Mouse (Mus musculus): Measurements from ENCODE around the gene Hoxc10. TPM values are rescaled to one million over a fixed set of nuclear protein-coding genes. Genes with fewer than 3 reads are reported as not detected.

The Hoxc10 gene
- polyA plus RNA-seq, 1 experiment from 2014 or later = not detected

DNA sequence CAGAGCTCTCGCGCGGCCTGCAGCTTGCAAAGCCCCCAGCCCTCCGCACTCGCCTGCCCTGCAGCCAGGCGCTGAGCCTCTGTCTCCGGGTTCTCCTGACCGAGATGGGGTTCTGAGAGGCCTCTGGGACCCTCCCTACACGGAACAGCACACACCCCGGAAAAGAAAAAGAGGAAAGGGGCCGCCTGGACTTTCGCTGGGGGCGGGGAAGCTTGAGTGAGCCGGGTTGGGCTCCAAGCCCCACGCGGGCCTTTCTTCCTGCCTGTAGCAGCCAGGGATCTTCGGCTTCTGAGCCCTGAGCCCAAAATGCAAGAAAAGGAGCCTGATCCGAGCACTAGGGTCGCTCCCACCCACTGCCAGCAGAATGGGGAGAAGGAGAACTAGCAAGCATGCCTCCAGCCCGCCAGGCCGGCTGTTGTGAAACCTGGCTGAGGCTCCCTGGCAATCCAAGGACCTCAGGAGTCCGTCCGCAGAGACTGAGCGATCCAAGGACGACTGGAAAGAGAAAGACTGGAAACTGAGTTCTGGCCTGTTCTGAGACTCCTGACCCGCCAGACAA is 45.4 kb downstream of the Hoxc10 start:
- Histone ChIP-seq H3K4me3 (no peak overlapping the region), H3K36me3 (no peaks in the 10 kb centered on the region), H3K4me2 (peak overlapping the region; percentile 17), H3K27me3 (replicated peaks) (peaks cover 99% of the 10 kb centered on the region), H3K27ac (no peak overlapping the region), H3K9ac (no peak overlapping the region), H3K4me1 (0 out of 2 replicates have a peak, but pooled peaks cover 4% of the 10 kb centered on the region), H3K9me3 (replicated peaks) (no peaks in the 10 kb centered on the region)
- no peak for ATAC-seq
- 4% methylated on average over 26 of the region's 26 CpGs for WGBS (ENCODE audit: insufficient replicate concordance)

DNA sequence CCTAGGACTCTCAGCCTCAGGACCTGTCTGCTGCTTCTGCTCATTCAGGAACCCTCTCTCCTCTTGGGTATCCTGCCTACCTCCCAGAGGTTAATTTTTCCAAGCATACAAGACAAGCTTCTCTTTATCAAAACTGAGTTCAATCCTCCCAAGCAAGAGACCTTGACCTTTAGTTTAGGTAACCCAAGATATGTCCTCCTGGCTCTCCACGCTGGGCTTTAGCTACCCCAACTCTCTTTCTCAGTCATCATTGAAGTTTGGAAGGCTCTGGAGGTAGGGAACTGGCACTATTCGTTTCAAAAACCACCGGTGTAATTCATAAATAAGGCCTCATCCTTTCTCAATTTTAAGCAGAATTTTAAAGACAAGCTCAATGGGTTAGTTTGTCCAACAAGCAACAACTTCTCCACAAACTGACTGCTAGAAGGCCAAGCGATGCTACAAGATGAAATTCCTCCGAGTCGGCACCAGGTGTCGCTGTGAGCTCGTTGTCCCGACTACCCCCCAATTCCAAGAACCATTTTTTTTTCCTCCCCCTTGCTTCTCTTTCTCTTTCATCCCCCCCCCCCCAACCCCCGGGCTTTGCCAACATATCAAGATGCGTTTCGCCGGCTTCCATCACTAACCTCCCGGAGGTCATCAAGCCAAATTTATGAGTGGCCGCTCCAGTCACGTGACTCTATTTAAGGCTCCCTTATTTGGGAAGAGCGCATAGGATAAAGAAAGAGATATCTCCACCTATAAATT is 46.8 kb downstream of the Hoxc10 start:
- H3K27ac ChIP-seq = no peak overlapping the region
- no peaks in the 10 kb centered on the region for H3K36me3 ChIP-seq
- peak overlapping the region; percentile 17 for H3K4me2 ChIP-seq
- ATAC-seq = no peak
- H3K4me3 ChIP-seq = peak overlapping the region; percentile 27; the same call in 1 of the 2 replicates
- no peak overlapping the region for H3K9ac ChIP-seq
- H3K9me3 ChIP-seq (replicated peaks) = no peaks in the 10 kb centered on the region
- 0 out of 2 replicates have a peak, but pooled peaks cover 4% of the 10 kb centered on the region for H3K4me1 ChIP-seq
- peaks cover 99% of the 10 kb centered on the region for H3K27me3 ChIP-seq (replicated peaks)
- 4% methylated on average over 17 of the region's 17 CpGs for WGBS (ENCODE audit: insufficient replicate concordance)

DNA sequence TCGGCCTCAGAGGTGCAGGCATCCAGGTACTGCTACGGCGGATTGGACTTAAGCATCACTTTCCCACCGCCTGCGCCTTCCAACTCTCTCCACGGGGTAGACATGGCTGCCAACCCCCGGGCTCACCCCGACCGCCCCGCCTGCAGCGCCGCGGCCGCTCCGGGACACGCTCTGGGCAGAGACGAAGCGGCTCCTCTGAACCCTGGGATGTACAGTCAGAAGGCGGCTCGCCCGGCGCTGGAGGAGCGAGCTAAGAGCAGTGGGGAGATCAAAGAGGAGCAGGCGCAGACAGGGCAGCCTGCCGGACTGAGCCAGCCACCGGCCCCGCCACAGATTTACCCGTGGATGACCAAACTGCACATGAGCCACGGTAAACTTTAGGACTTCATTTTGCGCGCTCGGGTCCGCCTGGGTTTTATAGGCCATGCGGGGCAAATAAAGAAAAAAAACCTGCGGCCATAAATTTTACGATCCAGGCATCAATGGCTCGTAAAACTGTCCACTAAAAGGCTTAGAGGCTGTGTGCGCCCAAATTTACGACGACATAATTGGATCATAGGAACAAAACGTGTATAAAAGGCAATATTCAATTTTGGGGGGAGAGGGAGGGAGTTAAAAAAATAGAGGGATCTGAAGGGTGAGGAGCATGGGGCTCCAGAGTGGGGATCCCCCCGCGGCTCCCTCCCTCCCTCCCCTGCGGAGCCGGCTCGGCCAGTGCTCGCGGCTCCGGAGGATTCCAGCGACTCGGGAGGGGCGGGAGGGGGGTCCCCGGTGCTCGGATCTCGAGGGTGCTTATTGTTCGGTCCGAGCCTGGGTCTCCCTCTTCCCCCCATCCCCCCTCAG is 47.8 kb downstream of the Hoxc10 start:
- WGBS (ENCODE audit: insufficient replicate concordance) = 2% methylated on average over 49 of the region's 57 CpGs
- H3K4me2 ChIP-seq = peak overlapping the region; percentile 17
- H3K9me3 ChIP-seq (replicated peaks) = no peaks in the 10 kb centered on the region
- peak overlapping the region; percentile 27 for H3K4me3 ChIP-seq
- ATAC-seq = no peak
- H3K4me1 ChIP-seq = 0 out of 2 replicates have a peak, but pooled peaks cover 4% of the 10 kb centered on the region
- peaks cover 99% of the 10 kb centered on the region for H3K27me3 ChIP-seq (replicated peaks)
- no peak overlapping the region for H3K27ac ChIP-seq
- no peak overlapping the region; the same call in 1 of the 2 replicates for H3K9ac ChIP-seq
- H3K36me3 ChIP-seq = no peaks in the 10 kb centered on the region

DNA sequence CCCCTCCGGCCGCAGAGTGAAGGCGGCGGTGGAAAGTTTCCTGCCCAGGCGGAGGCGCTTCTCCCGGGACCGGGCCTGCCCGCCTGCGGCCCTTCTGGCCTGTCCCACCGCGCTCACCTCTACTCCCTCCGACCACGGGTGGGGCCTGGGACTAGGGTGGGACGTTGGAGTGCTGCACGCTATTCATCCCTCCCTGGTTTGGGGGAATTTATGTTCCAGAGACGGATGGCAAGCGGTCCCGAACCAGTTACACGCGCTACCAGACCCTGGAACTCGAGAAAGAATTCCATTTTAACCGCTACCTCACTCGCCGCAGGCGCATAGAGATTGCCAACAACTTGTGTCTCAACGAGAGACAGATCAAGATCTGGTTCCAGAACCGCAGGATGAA is 48.4 kb downstream of the Hoxc10 start:
- Histone ChIP-seq H3K27me3 (replicated peaks) (peaks cover 99% of the 10 kb centered on the region), H3K4me3 (peak overlapping the region; percentile 18; the same call in 1 of the 2 replicates), H3K9me3 (replicated peaks) (no peaks in the 10 kb centered on the region), H3K27ac (no peak overlapping the region), H3K9ac (no peak overlapping the region; the same call in 1 of the 2 replicates), H3K4me1 (0 out of 2 replicates have a peak, but pooled peaks cover 4% of the 10 kb centered on the region), H3K4me2 (peak overlapping the region; percentile 17; the same call in 1 of the 2 replicates), H3K36me3 (no peaks in the 10 kb centered on the region)
- no peak for ATAC-seq
- 1% methylated on average over 23 of the region's 28 CpGs for WGBS (ENCODE audit: insufficient replicate concordance)

DNA sequence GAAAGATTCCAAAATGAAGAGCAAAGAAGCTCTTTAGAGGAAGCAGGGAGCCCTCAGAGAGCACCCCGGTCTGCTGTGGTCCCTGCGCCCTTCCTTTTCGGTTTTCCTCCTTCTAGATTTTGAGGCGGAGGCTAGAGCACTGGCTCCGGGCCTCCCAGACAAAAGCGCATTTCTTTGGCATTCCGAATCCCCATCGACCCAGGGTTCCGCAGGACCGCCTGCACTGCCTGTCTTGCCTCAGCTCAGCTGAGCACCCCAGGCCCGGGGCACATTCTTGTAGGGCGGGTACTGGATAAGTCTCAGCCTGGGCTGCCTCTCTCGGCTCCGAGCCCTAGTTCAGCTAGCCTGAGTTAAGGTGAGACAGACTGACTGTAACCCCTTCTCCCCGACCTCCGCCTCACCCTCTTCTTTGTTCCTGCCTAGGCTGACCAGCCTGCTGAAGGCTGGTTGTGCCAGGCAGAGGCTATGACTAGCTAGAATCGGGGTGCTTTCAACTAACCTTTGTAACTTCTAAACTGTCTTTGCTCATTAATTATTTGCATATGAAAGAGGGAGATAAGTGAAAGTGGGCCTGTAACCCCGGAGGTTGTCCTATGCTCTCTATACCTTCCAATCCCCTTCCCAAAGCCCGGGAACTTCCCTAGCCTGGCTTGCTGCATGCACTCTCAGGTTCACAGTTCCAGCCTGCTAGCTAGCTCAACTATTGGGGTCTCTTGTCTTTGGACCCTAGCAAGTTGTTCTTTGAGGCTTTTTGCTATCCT is 49.0 kb downstream of the Hoxc10 start:
- Histone ChIP-seq H3K27me3 (replicated peaks) (peaks cover 99% of the 10 kb centered on the region), H3K36me3 (no peaks in the 10 kb centered on the region), H3K27ac (no peak overlapping the region), H3K9me3 (replicated peaks) (no peaks in the 10 kb centered on the region), H3K4me3 (0 out of 2 replicates have a peak overlapping the region, but pooled peaks have one; percentile 18), H3K9ac (no peak overlapping the region), H3K4me1 (0 out of 2 replicates have a peak, but pooled peaks cover 4% of the 10 kb centered on the region), H3K4me2 (peak overlapping the region; percentile 17; the same call in 1 of the 2 replicates)
- whole genome bisulfite sequencing (ENCODE audit: insufficient replicate concordance) = 4% methylated on average over 19 of the region's 19 CpGs
- ATAC-seq = no peak

DNA sequence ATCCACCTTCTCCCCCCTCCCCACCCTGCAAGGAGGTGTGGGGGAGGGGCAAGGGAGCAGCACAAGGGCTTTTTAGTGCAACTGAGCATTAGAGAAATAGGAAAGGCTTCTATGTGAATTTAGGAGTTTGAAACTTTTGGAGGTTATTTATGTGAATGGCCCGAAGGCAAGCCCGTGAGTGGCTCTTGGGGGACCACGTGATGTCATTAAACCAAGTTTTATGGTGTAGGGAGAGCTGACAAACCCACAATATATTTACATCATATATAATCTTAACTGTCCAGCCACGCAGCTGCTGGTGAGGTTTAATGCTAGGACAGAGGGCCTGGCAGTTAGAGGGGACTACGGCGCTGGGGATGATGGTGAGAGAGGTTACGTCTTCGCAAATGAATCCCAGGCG is 52.0 kb downstream of the Hoxc10 start, which contains the start of gene Hoxc4:
Gene Hoxc4 (plus strand): TSS at position 299 of the 400 bp plus-strand sequence.
- no peaks in the 10 kb centered on the region for H3K9me3 ChIP-seq (replicated peaks)
- no peak within 1 kb of the TSS for H3K9ac ChIP-seq
- WGBS (ENCODE audit: insufficient replicate concordance) = 23% methylated on average over 9 of the region's 9 CpGs
- no peaks in the 10 kb centered on the region for H3K4me1 ChIP-seq
- no peak within 1 kb of the TSS for H3K4me2 ChIP-seq
- H3K36me3 ChIP-seq = no peaks in the 10 kb centered on the region
- no peak within 1 kb of the TSS for H3K27ac ChIP-seq
- peaks cover 99% of the 10 kb centered on the region for H3K27me3 ChIP-seq (replicated peaks)
- no peak for ATAC-seq
- H3K4me3 ChIP-seq = no peak within 1 kb of the TSS

DNA sequence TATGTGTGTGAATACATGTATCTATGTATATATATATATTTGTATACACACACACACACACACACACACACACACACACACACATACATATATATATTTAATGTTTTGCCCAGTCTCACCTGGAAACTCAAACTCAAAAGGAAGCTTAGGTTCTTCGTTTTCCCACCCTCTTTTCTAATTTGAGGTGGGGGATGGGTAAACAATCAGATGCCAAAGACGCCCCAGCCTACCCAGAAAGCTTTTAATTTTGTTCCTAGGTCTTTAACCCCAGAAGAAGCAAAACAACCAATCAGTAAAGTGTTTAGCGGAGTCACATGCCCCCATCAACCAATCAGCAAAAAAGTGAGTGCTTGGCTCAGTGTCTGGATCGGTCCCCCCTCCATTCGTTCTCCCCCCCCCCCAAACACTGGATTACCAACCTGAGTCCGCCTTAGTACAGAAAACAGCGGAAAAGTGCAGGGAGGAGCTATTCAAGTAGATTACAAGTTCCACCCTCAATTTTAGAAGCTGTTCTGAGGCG is 54.4 kb downstream of the Hoxc10 start:
- Histone ChIP-seq H3K36me3 (no peaks in the 10 kb centered on the region), H3K27ac (no peak overlapping the region), H3K9me3 (replicated peaks) (no peaks in the 10 kb centered on the region), H3K4me1 (no peaks in the 10 kb centered on the region), H3K4me2 (no peak overlapping the region), H3K27me3 (replicated peaks) (peaks cover 98% of the 10 kb centered on the region), H3K4me3 (no peak overlapping the region), H3K9ac (no peak overlapping the region)
- 4% methylated on average over 8 of the region's 8 CpGs for WGBS (ENCODE audit: insufficient replicate concordance)
- no peak for ATAC-seq

MicroRNAs within 50 kb of the gene (microRNA counts, 519-probe panel; counts per million panel counts)
- microRNA mmu-miR-615-3p = 582 counts per million, percentile 70 among the panel's probes with 10 or more counts
- 582 counts per million, percentile 70 among the panel's probes with 10 or more counts for microRNA mmu-miR-615-5p

Small RNA genes lying within 50 kb of the gene (microRNA-seq; reads per million reads assigned to microRNA genes)
- gene Mir196a-2 (36.9 reads per million, percentile 39 among the genes with 10 or more reads in this experiment), gene Mir615 (497 reads per million, percentile 67 among the genes with 10 or more reads in this experiment)

Other genes with a start within 250 kb of the Hoxc10 start
- 8.7 and 10.3 TPM in 2 replicates for gene Calcoco1, start 244.6 kb upstream of the Hoxc10 start, polyA plus RNA-seq (2016; fragmentation: Nextera tagmentation; extraction: Ambion mirVana)
- not detected in 2 replicates for gene Hoxc13, start 45.7 kb upstream of the Hoxc10 start, polyA plus RNA-seq (2016; fragmentation: Nextera tagmentation; extraction: Ambion mirVana)
- not detected in 2 replicates for gene Hoxc12, start 30.0 kb upstream of the Hoxc10 start, polyA plus RNA-seq (2016; fragmentation: Nextera tagmentation; extraction: Ambion mirVana)
- gene Hoxc11, start 12.4 kb upstream of the Hoxc10 start, polyA plus RNA-seq (2016; fragmentation: Nextera tagmentation; extraction: Ambion mirVana) = not detected in 2 replicates
- 0.92 and 1.2 TPM in 2 replicates for gene Hoxc5, start 647 bp downstream of the Hoxc10 start, polyA plus RNA-seq (2016; fragmentation: Nextera tagmentation; extraction: Ambion mirVana)
- 0.07 TPM in 1 of 2 replicates, not detected in the other for gene Hoxc9, start 9.6 kb downstream of the Hoxc10 start, polyA plus RNA-seq (2016; fragmentation: Nextera tagmentation; extraction: Ambion mirVana)
- 0.08 and 0.22 TPM in 2 replicates for gene Hoxc8, start 23.8 kb downstream of the Hoxc10 start, polyA plus RNA-seq (2016; fragmentation: Nextera tagmentation; extraction: Ambion mirVana)
- gene Hoxc6, start 31.5 kb downstream of the Hoxc10 start, polyA plus RNA-seq (2016; fragmentation: Nextera tagmentation; extraction: Ambion mirVana) = 0.17 and 0.19 TPM in 2 replicates
- 1.3 and 1.9 TPM in 2 replicates for gene Hoxc4, start 52.1 kb downstream of the Hoxc10 start, polyA plus RNA-seq (2016; fragmentation: Nextera tagmentation; extraction: Ambion mirVana)
- gene Smug1, start 200.3 kb downstream of the Hoxc10 start, polyA plus RNA-seq (2016; fragmentation: Nextera tagmentation; extraction: Ambion mirVana) = 6.7 and 7.8 TPM in 2 replicates

Measured in liver, embryonic 12.5 days (tissue).